Mouse (Mus musculus) brain, adult 10 weeks (tissue): ENCODE results near the gene Apol8. TPM values are rescaled to one million over a fixed set of nuclear protein-coding genes. Genes with fewer than 3 reads are reported as not detected.

Source experiments
- polyA plus RNA-seq: library from polyadenylated mRNA; stranded (reverse); fragments of 350-450 nt; fragmentation: Illumina TruSeq; extraction: RNeasy Lipid Tissue Mini Kit (QIAGEN cat#74804); gene quantifications from one replicate; pipeline ENCODE4 v1.2.3, GENCODE M21; 2015; ENCODE audit warnings: low read depth, low replicate concordance

Apol8 gene
- polyA plus RNA-seq, result 4.6 TPM

GRCm38 (mm10) chr15:77756848-77757247, at the start of gene Apol8:
TSS of gene Apol8 (minus strand) at chr15:77757003.

GRCm38 (mm10) chr15:77728739-77729138, 28.1 kb downstream of the Apol8 start, which contains the start of gene Apol9b:
TSS of gene Apol9b (plus strand) at chr15:77729039.

GRCm38 (mm10) chr15:77698656-77699055, 58.1 kb downstream of the Apol8 start, which contains the start of gene Apol7e:
TSS of gene Apol7e (plus strand) at chr15:77698857.

Other genes with a start within 250 kb of the Apol8 start
- not detected for gene Apol11a, start 248.7 kb downstream of the Apol8 start, polyA plus RNA-seq
- not detected for gene Apol7c, start 223.7 kb downstream of the Apol8 start, polyA plus RNA-seq
- gene 1700025B11Rik, start 195.1 kb downstream of the Apol8 start, polyA plus RNA-seq, result not detected
- gene Apol10b, start 160.9 kb downstream of the Apol8 start, polyA plus RNA-seq, result 0.37 TPM
- gene Gm36245, start 157.7 kb downstream of the Apol8 start, polyA plus RNA-seq, result not detected
- not detected for gene Apol11b, start 113.7 kb downstream of the Apol8 start, polyA plus RNA-seq
- not detected for gene Apol7e, start 58.1 kb downstream of the Apol8 start, polyA plus RNA-seq
- gene Apol9b, start 28.0 kb downstream of the Apol8 start, polyA plus RNA-seq, result not detected
- gene Myh9, start 85.2 kb upstream of the Apol8 start, polyA plus RNA-seq, result 23.2 TPM
- 218 TPM for gene Txn2, start 172.0 kb upstream of the Apol8 start, polyA plus RNA-seq
- gene Foxred2, start 199.7 kb upstream of the Apol8 start, polyA plus RNA-seq, result 10.3 TPM
- gene Eif3d, start 213.8 kb upstream of the Apol8 start, polyA plus RNA-seq, result 107 TPM